Mouse (Mus musculus) liver, adult 2 months (tissue): ENCODE measurements at regions not wholly inside any gene's neighbourhood (a gene's known extent, or its start where the extent isn't known, plus 50 kb on each side); places are given as distances from the start of the nearest gene placed in this dataset.

Experiments used
- CTCF ChIP-seq: fragments of 200-500 bp; IDR thresholded peaks from 2 replicates; pipeline ENCODE4 v1.5.1; 2011; ENCODE audit warnings: low read depth, low read length, control low read depth
- POLR2A ChIP-seq: fragments of 200-500 bp; IDR thresholded peaks from 2 replicates; pipeline ENCODE4 v1.6.1; 2011; ENCODE audit warnings: low read length, control low read depth; ENCODE audit not compliant: insufficient read depth; ENCODE audit errors: extremely low read depth

DNA sequence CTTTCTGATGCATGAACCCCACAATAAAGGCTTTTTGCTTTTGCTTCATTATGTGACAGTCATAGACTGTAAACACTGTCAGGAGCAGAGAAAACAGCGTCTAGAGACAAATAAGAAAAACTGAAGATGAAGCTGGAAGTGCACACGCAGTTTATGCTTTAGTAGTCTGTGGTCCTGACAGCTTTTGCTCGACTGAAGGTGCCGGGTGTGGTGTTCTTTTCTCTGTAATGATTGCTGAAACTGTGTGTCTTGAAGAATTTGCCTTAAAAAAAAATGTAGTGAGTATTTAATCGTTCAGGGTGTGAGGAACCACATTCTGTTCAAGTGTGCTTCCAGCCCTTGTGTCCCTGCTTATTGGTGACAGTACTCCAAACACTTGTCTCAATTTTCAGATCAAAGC lies 83.8 kb upstream of the Diaph3 start:
- TF ChIP-seq POLR2A, result no peak
- TF ChIP-seq CTCF, result no peak
